Mouse (Mus musculus): Measurements from ENCODE around the gene Calb2.

Gene Calb2

GRCm38 (mm10) chr8:110168046-110168445 is at the start of gene Calb2:
TSS of gene Calb2 (minus strand) at chr8:110168210.
- in situ Hi-C loops (cut with MboI; ENCODE audit: unreplicated experiment in 2 of 2) = no loop called here

DNA sequence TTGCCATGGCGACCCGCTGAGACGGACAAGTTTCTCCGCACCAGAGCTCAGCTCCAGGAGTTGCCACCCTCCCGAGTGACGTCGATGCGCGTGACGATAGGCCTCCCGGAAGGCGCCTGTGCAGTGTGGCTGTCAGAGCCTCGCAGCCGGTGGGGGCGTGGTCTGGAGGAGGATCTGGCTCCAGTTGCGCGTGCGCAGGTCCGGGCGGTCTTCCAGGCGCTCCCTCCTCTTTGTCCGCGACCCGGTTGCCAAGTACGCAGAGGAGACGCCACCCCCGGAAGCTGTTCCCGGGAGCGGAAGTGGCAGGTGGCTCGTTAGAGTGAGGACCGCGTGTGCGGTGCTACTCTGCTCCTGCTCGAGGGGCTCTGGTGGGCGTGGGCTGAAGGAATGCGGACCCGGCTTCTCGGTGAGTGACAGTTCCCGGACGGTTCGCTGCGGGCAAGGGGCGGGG is 49.7 kb upstream of the Calb2 start:
- in situ Hi-C loops (cut with MboI; ENCODE audit: unreplicated experiment in 2 of 2) = loop anchor here (10.0 to 25.0 kb wide), 2 partner anchors 397 to 655 kb away; partner anchors contain the start of genes Dhx38 (in 2 of the 2), Txnl4b (in 2 of the 2) and Vac14 (in 1 of the 2)

DNA sequence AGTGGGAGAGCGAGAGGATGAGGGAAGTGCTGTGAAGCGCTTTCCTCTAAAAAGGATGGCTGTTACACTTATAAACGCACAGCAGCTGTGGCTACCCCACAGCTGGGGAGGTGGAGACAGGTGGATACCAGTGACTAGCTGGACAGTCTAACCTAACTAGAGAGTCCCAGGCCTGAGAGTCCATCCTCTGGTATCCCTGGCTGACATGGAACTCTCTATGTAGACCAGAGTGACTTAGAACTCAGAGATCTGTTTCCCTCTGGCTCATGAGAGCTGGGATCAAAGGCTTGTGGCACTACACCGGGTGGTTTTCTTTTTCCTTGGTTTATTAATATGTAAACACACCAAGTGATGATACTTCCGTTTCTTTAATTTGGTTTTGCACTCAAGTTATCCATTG is 49.2 kb upstream of the Calb2 start:
- in situ Hi-C loops (cut with MboI; ENCODE audit: unreplicated experiment in 2 of 2) = loop anchor here (10.0 to 25.0 kb wide), 2 partner anchors 398 to 655 kb away; partner anchors contain the start of genes Dhx38 (in 2 of the 2), Txnl4b (in 2 of the 2) and Vac14 (in 1 of the 2)

DNA sequence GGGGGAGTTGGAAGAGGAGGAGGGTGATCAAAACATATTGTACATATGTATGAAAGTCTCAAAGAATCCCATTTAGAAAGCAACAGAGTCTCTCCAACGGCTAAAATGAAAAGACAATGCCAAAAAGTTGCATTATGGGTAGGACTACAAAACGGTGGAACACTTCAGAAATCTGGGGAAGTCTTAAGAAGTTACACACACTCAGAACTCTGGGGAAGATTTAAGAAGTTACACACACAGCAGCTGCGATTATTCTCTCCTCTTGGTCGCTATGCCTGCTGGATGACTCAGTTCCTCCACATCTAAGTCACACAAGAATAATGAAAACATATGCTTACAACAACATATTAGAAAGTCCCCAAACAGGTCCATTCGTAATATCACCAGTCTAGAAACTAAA is 48.2 kb upstream of the Calb2 start:
- in situ Hi-C loops (cut with MboI; ENCODE audit: unreplicated experiment in 2 of 2) = loop anchor here (10.0 to 25.0 kb wide), 2 partner anchors 399 to 654 kb away; partner anchors contain the start of genes Dhx38 (in 2 of the 2), Txnl4b (in 2 of the 2) and Vac14 (in 1 of the 2)

DNA sequence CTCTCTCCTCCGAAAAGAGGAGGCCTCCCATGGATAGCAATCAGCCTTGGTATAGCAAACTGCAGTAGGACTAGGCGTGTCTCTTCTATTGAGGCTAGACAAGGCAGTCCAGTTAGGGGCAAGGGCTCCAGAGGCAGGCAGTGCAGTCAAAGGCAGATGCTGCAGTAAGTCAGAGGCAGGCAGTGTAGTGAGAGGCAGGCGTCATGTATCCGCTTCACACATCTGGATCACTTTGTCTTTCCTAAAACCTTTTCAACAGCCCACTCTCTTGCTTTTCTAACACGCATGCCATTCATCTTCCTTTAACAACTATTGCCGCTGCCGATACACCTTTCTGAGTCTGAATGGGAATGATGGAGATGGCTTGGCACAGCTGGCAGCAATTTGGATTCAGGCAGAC is 47.4 kb upstream of the Calb2 start, which contains the start of gene Cmtr2:
Gene Cmtr2 (plus strand): TSS at position 301 of the 400 bp plus-strand sequence.
- in situ Hi-C loops (cut with MboI; ENCODE audit: unreplicated experiment in 2 of 2) = loop anchor here (10.0 to 25.0 kb wide), 2 partner anchors 399 to 653 kb away; partner anchors contain the start of genes Dhx38 (in 2 of the 2), Txnl4b (in 2 of the 2) and Vac14 (in 1 of the 2)

DNA sequence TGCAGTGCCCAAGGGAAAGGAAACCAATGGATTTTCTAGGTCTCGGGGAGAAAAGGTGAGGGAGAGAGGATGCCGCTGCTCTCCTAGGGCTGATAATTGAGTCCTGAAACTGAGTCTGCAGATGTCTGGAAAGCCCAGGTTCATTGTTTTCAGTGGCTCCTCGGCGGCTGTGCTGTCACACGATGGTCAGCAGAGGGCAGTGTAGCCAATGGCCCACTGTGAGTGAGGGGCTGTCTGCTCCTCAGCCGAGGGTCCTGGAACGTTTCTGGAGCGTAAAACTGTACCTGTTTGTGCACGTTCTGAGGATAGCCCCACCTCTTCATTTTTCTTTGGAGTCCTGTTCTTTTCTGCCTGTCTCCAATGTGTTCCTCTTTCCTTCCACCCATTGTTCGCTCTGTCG is 33.8 kb upstream of the Calb2 start:
- in situ Hi-C loops (cut with MboI; ENCODE audit: unreplicated experiment in 2 of 2) = loop anchor here (25.0 kb wide), 1 partner anchor 640 kb away; the partner anchor contains the start of genes Dhx38 (in 2 of the 2) and Txnl4b (in 2 of the 2)

DNA sequence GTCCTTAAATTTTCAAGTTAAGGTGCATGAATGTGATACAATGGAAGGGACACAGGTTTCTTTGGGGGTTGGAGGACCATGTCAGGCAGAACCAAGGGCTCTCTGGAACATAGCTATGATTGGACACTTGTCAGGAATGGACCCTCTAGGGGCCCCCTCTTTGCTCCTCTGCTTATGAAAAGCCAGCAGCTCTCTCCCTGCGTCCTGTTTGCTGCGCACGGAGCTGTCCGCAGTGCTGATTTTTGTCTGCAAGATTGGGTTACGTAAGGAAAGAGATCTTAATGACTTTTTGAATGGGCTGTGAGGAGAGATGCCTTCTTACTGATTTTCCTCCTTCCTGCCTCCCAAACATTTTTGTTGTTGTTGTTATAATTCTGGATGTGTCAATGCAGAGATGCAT is 28.7 kb upstream of the Calb2 start:
- in situ Hi-C loops (cut with MboI; ENCODE audit: unreplicated experiment in 2 of 2) = no loop called here

GRCm38 (mm10) chr8:110188961-110189750 is 21.1 kb upstream of the Calb2 start:
- in situ Hi-C loops (cut with MboI; ENCODE audit: unreplicated experiment in 2 of 2) = no loop called here

DNA sequence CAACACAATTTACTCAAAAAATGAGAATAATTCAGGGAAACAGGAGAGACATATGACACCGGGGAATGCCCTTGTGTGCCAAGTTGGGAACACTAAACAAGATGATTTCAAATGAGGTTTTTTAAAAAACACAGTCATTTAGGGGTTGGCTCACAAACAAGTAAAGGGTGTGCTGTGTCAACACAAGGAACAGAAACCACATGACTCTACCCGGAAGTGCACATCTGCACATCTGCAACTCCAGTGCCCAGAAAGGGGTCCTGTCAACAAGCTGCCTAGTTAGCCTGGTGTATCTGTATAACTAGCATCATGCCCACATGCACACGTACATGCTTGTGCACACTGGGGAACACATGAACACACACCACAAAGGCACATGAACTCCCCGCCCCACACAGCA is 17.5 kb upstream of the Calb2 start:
- in situ Hi-C loops (cut with MboI; ENCODE audit: unreplicated experiment in 2 of 2) = no loop called here

DNA sequence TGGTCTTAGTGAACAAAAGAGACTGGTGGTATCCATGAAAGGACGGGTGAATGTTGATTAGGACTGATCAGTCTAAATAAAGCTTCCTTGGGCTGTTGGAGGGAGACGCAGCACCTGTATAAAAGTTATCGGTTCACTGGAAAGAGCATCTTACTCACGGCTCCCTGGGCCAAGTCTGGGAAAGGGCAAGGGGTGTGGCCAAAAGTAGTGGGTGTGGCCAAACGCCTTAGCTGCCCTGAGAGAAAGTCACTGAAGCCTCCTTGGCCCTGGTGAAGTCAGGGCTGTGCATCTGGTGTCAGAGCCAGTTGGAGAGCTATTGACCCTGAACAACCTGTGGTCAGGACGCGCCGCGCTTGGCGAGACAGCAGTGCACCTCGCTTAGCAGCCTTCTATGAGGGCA is 15.7 kb upstream of the Calb2 start:
- in situ Hi-C loops (cut with MboI; ENCODE audit: unreplicated experiment in 2 of 2) = no loop called here

GRCm38 (mm10) chr8:110182735-110183367 is 14.8 kb upstream of the Calb2 start:
- in situ Hi-C loops (cut with MboI; ENCODE audit: unreplicated experiment in 2 of 2) = no loop called here

DNA sequence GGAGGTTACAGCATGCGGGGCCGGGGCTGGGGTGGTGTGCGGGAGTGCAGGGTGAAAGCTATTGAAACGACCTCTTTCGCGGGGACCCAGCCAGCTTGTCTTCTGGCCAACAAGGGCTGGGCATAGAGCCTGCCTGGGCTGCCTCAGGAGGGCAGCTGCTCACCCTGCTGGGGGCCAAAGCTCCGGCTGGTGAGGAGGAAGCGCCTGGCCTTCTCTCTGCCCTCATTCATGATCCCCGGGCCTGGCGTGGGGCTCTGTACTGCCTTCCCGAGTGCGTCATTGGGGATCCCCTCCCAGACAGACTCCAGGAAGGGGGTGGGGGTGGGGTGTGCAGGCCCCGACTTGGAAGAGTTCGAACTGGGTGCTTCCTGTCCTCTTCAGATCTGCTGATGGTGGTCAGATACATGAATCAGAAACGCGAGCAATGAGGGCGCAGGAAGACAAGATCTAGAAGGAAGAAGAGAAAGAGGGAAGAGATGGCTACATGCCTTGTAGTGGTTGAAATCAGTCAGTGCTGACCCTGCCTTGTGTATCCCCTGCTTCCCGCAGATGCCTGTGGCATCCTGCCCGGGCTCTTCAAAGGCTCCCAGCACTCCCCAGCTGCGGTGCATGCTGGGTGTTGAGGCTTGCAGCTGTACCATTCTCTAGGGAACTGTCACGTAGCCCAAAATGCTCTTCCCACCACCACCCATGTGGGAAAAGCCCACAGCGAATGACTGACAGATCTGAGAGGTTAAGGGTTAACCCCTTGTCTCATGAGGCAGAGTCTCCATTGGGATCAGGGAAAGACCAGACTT is 9.5 kb upstream of the Calb2 start:
- in situ Hi-C loops (cut with MboI; ENCODE audit: unreplicated experiment in 2 of 2) = no loop called here

DNA sequence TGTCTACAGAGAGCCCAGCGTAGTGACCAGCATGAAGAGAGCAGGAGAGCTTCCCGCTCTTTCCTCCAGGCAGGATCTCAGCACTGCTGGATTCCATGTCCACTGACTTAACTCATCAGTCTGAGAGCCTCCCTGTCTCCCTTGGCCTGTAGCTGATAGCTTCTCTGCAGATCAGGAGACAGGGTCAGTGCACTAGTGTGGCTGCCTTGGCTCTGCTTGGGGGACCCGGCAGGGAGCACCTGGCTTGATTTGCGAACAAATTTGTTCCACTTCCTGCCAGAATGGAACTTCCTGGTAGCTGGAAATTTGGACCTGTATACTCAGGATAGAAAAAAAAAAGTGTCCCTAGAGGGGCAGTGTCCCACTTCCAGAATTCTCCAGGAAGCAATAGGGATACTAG is 6.8 kb upstream of the Calb2 start:
- in situ Hi-C loops (cut with MboI; ENCODE audit: unreplicated experiment in 2 of 2) = no loop called here

GRCm38 (mm10) chr8:110172161-110172560 is 4.2 kb upstream of the Calb2 start:
- in situ Hi-C loops (cut with MboI; ENCODE audit: unreplicated experiment in 2 of 2) = no loop called here

GRCm38 (mm10) chr8:110166270-110166669 is 1.7 kb downstream of the Calb2 start:
- in situ Hi-C loops (cut with MboI; ENCODE audit: unreplicated experiment in 2 of 2) = no loop called here

DNA sequence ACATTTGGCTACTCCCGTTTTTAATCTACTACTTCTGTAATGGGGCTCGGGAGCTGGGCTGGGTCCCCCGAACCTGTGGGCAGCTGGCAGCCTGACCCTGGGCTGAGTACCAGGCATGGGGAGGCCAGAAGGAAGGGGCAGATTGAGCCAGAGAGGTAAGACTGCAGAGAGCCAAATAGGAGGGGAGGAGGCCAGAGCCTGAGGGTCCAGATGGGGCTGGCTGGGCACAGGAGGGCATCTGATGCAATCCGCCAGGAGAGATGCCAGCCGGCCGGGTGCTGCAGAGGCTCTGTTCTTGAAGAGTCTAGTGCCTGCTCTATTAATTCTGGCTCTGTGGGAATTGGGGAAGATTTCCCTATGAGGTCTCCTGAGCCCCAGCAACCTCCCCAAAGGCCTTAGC is 6.0 kb downstream of the Calb2 start:
- in situ Hi-C loops (cut with MboI; ENCODE audit: unreplicated experiment in 2 of 2) = no loop called here

DNA sequence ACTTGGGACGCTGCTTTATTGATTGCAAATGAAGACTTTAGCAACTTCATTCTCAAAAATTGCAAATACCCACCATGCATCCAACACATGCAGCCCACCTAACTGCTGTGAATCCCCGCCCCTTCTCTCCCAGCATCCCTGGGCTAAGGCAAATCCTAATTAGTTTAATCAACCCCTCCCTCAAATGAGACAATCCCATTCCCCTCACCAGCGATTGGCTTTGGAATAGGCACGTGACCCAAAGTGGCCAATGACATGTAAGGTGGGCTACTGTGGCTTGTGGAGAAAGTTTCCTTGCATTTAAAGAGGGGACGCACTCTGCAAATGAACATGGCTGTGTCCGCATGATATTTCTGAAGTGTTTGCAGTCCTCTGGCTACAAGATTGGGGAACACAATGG is 15.1 kb downstream of the Calb2 start:
- in situ Hi-C loops (cut with MboI; ENCODE audit: unreplicated experiment in 2 of 2) = no loop called here

DNA sequence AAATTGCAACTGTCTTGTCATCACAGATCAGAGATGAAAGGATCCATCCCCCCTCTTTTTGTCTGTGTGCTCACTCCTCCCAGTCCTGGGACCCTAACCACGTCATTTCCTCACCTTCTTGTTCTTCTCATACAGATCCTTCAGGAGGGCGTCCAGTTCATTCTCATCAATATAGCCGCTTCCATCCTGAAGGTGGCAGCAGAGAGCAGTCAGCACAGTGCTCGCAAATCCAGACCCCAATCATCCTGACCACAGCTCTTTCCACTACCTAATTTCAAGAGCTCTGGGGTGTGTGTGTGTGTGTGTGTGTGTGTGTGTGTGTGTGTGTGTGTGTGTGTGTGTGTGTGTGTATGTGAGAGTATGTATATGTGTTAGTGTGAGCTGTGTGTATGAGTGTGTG is 22.5 kb downstream of the Calb2 start:
- in situ Hi-C loops (cut with MboI; ENCODE audit: unreplicated experiment in 2 of 2) = loop anchor here in 1 of 2 experiments (25.0 kb wide), 1 partner anchor 342 kb away; no protein-coding TSS in a partner anchor

DNA sequence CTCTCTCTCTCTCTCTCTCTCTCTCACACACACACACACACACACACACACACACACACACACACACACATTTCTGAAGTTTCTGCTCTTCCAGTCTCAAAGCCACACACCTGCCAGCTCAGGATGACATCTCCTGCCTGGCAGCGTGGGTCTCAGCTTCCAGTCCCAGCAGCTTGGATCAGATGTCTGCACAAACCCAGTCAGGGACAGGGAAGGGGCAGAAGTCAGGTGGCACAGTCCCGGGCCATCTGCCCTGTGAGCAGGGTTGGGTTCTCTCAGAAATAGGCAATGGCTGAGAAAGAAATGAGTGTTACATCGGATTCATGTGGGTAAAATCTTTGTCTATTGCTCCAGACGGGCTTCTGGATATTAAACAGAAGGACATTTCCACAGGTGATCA is 27.2 kb downstream of the Calb2 start:
- in situ Hi-C loops (cut with MboI; ENCODE audit: unreplicated experiment in 2 of 2) = loop anchor here (5.0 to 25.0 kb wide), 2 partner anchors 347 to 462 kb away; no protein-coding TSS in a partner anchor

- in situ Hi-C loops (cut with MboI; ENCODE audit: unreplicated experiment in 2 of 2) = loop anchor here (5.0 to 25.0 kb wide), 2 partner anchors 347 to 462 kb away; no protein-coding TSS in a partner anchor
Observed at GRCm38 (mm10) chr8:110140156-110140555, 27.9 kb downstream of the Calb2 start.

Data from v-Abl transformed pro-B cells (cell line).